8 mouse cellular contexts compared by ENCODE assay signal in genomic region chr11:51688330-51689328, GRCm38 (mm10). TPM values are rescaled to one million over a fixed set of nuclear protein-coding genes. Genes with fewer than 3 reads are reported as not detected.
DNase-seq lines count a peak whose midpoint lies in the region; ATAC-seq and TF ChIP-seq lines count a peak whose summit lies in the region.

TSS of gene 0610009B22Rik (minus strand) at chr11:51688874.

- H3K4me3 ChIP-seq in E14TG2a.4 (replicated peaks; ENCODE audit: low read length): peak within 1 kb of the TSS; percentile 96
- peak within 1 kb of the TSS; percentile 53 for H3K4me3 ChIP-seq in forebrain, embryonic 12.5 days (replicated peaks)
- H3K4me3 ChIP-seq in heart, postnatal 0 days (ENCODE audit: low read depth, low read length): peak within 1 kb of the TSS; percentile 57
- H3K4me3 ChIP-seq in liver, embryonic 16.5 days (ENCODE audit: low read depth, low read length): peak within 1 kb of the TSS; percentile 79
- H3K4me3 ChIP-seq in neural tube, embryonic 13.5 days: peak within 1 kb of the TSS; percentile 71
- peak within 1 kb of the TSS; percentile 98 for H3K4me3 ChIP-seq in testis, adult 2 months (ENCODE audit: control insufficient read depth, low read depth, low read length)

- H3K9me3 ChIP-seq in E14TG2a.4 (ENCODE audit: low read length): no peaks in the 10 kb centered on the region
- H3K9me3 ChIP-seq in forebrain, embryonic 12.5 days: no peaks in the 10 kb centered on the region
- H3K9me3 ChIP-seq in heart, postnatal 0 days (replicated peaks; ENCODE audit: control insufficient read depth, low read length): no peaks in the 10 kb centered on the region
- H3K9me3 ChIP-seq in liver, embryonic 16.5 days (replicated peaks; ENCODE audit: control insufficient read depth, low read length): no peaks in the 10 kb centered on the region
- H3K9me3 ChIP-seq in neural tube, embryonic 13.5 days: no peaks in the 10 kb centered on the region

- DNase-seq in c-Kit-positive CD71-positive TER-119-positive erythroid progenitor cells, embryonic 14.5 days (ENCODE audit: low spot score): peak; percentile 100
- peak; percentile 99 for DNase-seq in heart, postnatal 0 days (ENCODE audit: low spot score)
- DNase-seq in kidney, postnatal 4 days: peak; percentile 100

- H3K4me2 ChIP-seq in forebrain, embryonic 12.5 days: peak within 1 kb of the TSS; percentile 62
- H3K4me2 ChIP-seq in heart, postnatal 0 days (ENCODE audit: low read depth, low read length): peak within 1 kb of the TSS; percentile 73
- H3K4me2 ChIP-seq in liver, embryonic 16.5 days (ENCODE audit: low read depth, low read length): peak within 1 kb of the TSS; percentile 89
- H3K4me2 ChIP-seq in neural tube, embryonic 13.5 days: peak within 1 kb of the TSS; percentile 81

- no peaks in the 10 kb centered on the region for H3K27me3 ChIP-seq in E14TG2a.4 (ENCODE audit: insufficient read depth, low read length)
- H3K27me3 ChIP-seq in forebrain, embryonic 12.5 days: 0 out of 2 replicates have a peak, but pooled peaks cover 3% of the 10 kb centered on the region
- no peaks in the 10 kb centered on the region for H3K27me3 ChIP-seq in heart, postnatal 0 days (ENCODE audit: control insufficient read depth, insufficient read depth, low read length)
- no peaks in the 10 kb centered on the region; the same call in 1 of the 2 replicates for H3K27me3 ChIP-seq in liver, embryonic 16.5 days (ENCODE audit: control insufficient read depth, insufficient read depth, low read depth, low read length)
- H3K27me3 ChIP-seq in neural tube, embryonic 13.5 days: no peaks in the 10 kb centered on the region
- H3K27me3 ChIP-seq in testis, adult 2 months (ENCODE audit: control insufficient read depth, insufficient read depth, low read length): no peaks in the 10 kb centered on the region

- H3K4me1 ChIP-seq in E14TG2a.4 (replicated peaks; ENCODE audit: low read depth, low read length): peaks cover 25% of the 10 kb centered on the region
- H3K4me1 ChIP-seq in forebrain, embryonic 12.5 days: peaks cover 6% of the 10 kb centered on the region
- H3K4me1 ChIP-seq in heart, postnatal 0 days (ENCODE audit: control insufficient read depth, insufficient read depth): peaks cover 10% of the 10 kb centered on the region
- H3K4me1 ChIP-seq in liver, embryonic 16.5 days (ENCODE audit: control insufficient read depth, low read depth, low read length): peaks cover 10% of the 10 kb centered on the region
- H3K4me1 ChIP-seq in neural tube, embryonic 13.5 days (replicated peaks): peaks cover 15% of the 10 kb centered on the region
- no peaks in the 10 kb centered on the region; the same call in 1 of the 2 replicates for H3K4me1 ChIP-seq in testis, adult 2 months (ENCODE audit: control insufficient read depth, insufficient read depth, low read length)

- peak within 1 kb of the TSS; percentile 98 for H3K27ac ChIP-seq in forebrain, embryonic 12.5 days
- H3K27ac ChIP-seq in heart, postnatal 0 days (ENCODE audit: low read depth): peak within 1 kb of the TSS; percentile 99
- H3K27ac ChIP-seq in liver, embryonic 16.5 days (ENCODE audit: low read length): peak within 1 kb of the TSS; percentile 91
- H3K27ac ChIP-seq in neural tube, embryonic 13.5 days (replicated peaks): peak within 1 kb of the TSS; percentile 99
- H3K27ac ChIP-seq in testis, adult 2 months (ENCODE audit: control insufficient read depth, insufficient read depth, low read depth, low read length): peak within 1 kb of the TSS; percentile 100

- TF ChIP-seq POLR2A in testis, adult 2 months (IDR thresholded peaks at IDR 0.05; ENCODE audit: control insufficient read depth, low read depth, low read length): peak; percentile 99

- TF ChIP-seq CTCF in E14TG2a.4 (conservative IDR thresholded peaks at IDR 0.05; ENCODE audit: low read length): no peak
- TF ChIP-seq CTCF in heart, postnatal 0 days (IDR thresholded peaks at IDR 0.05; ENCODE audit: low read depth): no peak
- TF ChIP-seq CTCF in testis, adult 2 months (IDR thresholded peaks at IDR 0.05; ENCODE audit: control insufficient read depth, insufficient read depth, insufficient replicate concordance, low read depth, low read length): no peak

- WGBS in forebrain, embryonic 12.5 days: under 1% methylated on average over 60 of the region's 60 CpGs
- whole genome bisulfite sequencing in heart, postnatal 0 days: under 1% methylated on average over 60 of the region's 60 CpGs
- under 1% methylated on average over 60 of the region's 60 CpGs for WGBS in liver, embryonic 16.5 days (ENCODE audit: insufficient replicate concordance)
- under 1% methylated on average over 60 of the region's 60 CpGs for WGBS in neural tube, embryonic 13.5 days

- peaks cover 26% of the 10 kb centered on the region for H3K36me3 ChIP-seq in E14TG2a.4 (ENCODE audit: insufficient read depth, low read length)
- peaks cover 10% of the 10 kb centered on the region for H3K36me3 ChIP-seq in forebrain, embryonic 12.5 days (replicated peaks)
- peaks cover 13% of the 10 kb centered on the region; the same call in 1 of the 2 replicates for H3K36me3 ChIP-seq in heart, postnatal 0 days (replicated peaks; ENCODE audit: control insufficient read depth, insufficient read depth, low read length)
- H3K36me3 ChIP-seq in liver, embryonic 16.5 days (ENCODE audit: control insufficient read depth, insufficient read depth): no peaks in the 10 kb centered on the region; the same call in 1 of the 2 replicates
- H3K36me3 ChIP-seq in neural tube, embryonic 13.5 days: peaks cover 23% of the 10 kb centered on the region
- H3K36me3 ChIP-seq in testis, adult 2 months (ENCODE audit: control insufficient read depth, insufficient read depth, low read length): no peaks in the 10 kb centered on the region

- no peak for TF ChIP-seq EP300 in heart, postnatal 0 days (IDR thresholded peaks at IDR 0.05; ENCODE audit: low read depth)

- H3K9ac ChIP-seq in forebrain, embryonic 12.5 days: peak within 1 kb of the TSS; percentile 76
- peak within 1 kb of the TSS; percentile 71 for H3K9ac ChIP-seq in heart, postnatal 0 days (replicated peaks; ENCODE audit: low read depth, low read length)
- peak within 1 kb of the TSS; percentile 83 for H3K9ac ChIP-seq in liver, embryonic 16.5 days (ENCODE audit: low read depth, low read length)
- H3K9ac ChIP-seq in neural tube, embryonic 13.5 days: peak within 1 kb of the TSS; percentile 85

- ATAC-seq in forebrain, embryonic 12.5 days (ENCODE audit: low FRiP score): peak; percentile 100
- ATAC-seq in heart, postnatal 0 days (ENCODE audit: insufficient read depth, low read depth): peak; percentile 98
- peak; percentile 98 for ATAC-seq in liver, embryonic 16.5 days (ENCODE audit: low read depth)
- ATAC-seq in neural tube, embryonic 13.5 days (ENCODE audit: low read depth): peak; percentile 99

RNA-seq across cellular contexts. Expression of gene 0610009B22Rik, which starts in this region (rescaled TPM):
- polyA plus RNA-seq in forebrain, embryonic 12.5 days (2016; fragmentation: Nextera tagmentation; extraction: Ambion mirVana): 95.4 and 101 TPM in 2 replicates
- total RNA-seq in heart, postnatal 0 days (2014; rRNA removed; ENCODE audit: low replicate concordance): 28.4 and 45.5 TPM in 2 replicates
- 93.0 and 106 TPM in 2 replicates for polyA plus RNA-seq in heart, postnatal 0 days (2015; fragmentation: Nextera tagmentation; extraction: Ambion mirVana)
- polyA plus RNA-seq in liver, embryonic 16.5 days (2015; fragmentation: Nextera tagmentation; extraction: Ambion mirVana): 34.4 and 36.0 TPM in 2 replicates
- polyA plus RNA-seq in neural tube, embryonic 13.5 days (2015; fragmentation: Nextera tagmentation; extraction: Ambion mirVana): 125 and 136 TPM in 2 replicates
- 42.2 and 43.3 TPM in 2 replicates for polyA plus RNA-seq in testis, adult 2 months (2012; rRNA removed)

Comparison
In these comparisons a context has a peak if more than half of its experiments do, and no peak if none do; other contexts are left out.
1. Peak in every context shown above with its lines: DNase-seq, ATAC-seq, H3K4me3 ChIP-seq and H3K27ac ChIP-seq.